Mouse (Mus musculus): ENCODE results near the gene Sox10. TPM values are rescaled to one million over a fixed set of nuclear protein-coding genes. Genes with fewer than 3 reads are reported as not detected.

The Sox10 gene
- 1 to 10 TPM; 1.3 to 1.8 TPM for total RNA-seq (2021)
- long read RNA-seq, experiment 1, partial matches to known transcripts = 0 of 2 reads
- long read RNA-seq, experiment 1, other reads (novel, unspliced or antisense) = 2 of 2 reads
- long read RNA-seq, experiment 2, partial matches to known transcripts = 1 of 4 reads
- long read RNA-seq, experiment 2, other reads (novel, unspliced or antisense) = 0 of 4 reads

- DNase-seq = no peak
Observed at GRCm38 (mm10) chr15:79165140-79165539, at the start of gene Sox10. Gene Sox10, minus strand, starts transcription at chr15:79165240.

DNA sequence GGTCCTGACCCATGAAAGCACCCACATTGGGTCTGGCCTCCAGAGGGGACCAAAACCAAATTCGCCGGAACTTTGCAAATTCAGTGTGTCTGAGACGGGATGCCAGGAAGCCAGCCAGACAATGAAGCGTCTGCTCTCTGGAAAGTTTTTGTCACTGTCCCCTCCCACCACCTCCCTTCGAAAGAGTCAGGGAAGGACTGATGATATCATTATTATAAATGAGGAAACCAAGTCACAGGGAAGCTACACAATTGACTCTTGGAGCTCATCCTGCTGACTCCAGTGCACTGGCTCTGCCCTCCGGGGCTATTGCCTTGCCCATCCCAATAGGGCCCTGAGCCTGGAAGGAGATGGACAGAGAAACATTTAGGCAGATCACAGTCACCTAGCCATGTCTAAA, 48.6 kb upstream of the Sox10 start:
- no peak for DNase-seq

- DNase-seq = no peak
Observed at GRCm38 (mm10) chr15:79212750-79213446, 47.9 kb upstream of the Sox10 start.

DNA sequence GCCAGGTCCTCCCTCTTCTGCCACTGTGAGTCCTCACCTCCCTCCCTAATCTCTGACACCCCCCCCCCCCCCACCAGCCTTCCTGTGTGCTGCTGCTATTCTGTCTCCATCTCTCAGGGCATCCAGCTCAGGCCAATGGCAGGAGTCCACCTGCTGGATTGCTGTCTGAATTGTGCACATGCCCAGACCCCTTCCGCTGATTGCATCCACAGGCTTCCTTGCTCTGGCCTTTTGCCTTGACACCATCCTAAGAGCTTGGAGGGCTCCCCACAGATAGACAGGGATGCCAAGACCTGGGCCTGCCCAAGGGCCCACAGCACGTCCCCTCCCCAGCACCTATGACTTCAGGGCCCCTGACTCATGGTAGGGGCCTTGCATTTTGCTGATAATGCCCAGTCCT, 45.3 kb upstream of the Sox10 start:
- DNase-seq = no peak

DNA sequence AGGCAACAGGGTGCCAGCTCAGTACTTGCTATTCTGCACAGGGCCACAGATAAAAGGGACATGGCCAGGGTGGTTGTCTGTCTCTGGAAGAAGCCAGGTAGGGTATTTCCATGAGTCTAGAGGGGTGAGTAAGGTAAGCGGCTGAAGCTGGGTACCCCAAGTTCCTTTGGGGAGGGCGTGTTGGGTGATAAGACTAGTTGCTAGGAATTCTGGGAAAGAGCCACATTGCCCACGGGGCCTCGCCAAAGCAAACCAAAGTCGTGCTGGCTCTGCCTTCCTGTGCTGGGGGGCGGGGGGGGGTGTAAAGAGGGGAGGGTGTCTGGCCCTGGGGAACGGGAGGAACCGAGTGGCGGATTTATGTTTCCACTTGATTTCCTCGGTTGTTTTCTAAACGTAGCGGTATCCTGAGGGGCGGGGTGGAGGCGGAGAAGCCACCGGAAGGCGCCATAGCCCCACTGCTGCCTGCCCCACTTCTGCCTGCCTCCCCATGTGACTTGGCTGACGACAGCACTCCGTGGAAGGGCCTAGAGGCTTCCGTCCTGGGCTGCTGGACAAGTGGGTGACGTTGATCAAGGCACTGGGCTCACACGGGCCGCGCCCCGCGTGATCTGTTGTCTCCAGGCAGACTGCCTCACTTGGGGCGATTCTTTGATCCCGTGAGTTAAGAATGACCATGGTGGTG, 43.9 kb upstream of the Sox10 start:
- DNase-seq = peak; percentile 39 to 61

GRCm38 (mm10) chr15:79208211-79208610, 43.2 kb upstream of the Sox10 start:
- peak; percentile 68 to 69 for DNase-seq

DNA sequence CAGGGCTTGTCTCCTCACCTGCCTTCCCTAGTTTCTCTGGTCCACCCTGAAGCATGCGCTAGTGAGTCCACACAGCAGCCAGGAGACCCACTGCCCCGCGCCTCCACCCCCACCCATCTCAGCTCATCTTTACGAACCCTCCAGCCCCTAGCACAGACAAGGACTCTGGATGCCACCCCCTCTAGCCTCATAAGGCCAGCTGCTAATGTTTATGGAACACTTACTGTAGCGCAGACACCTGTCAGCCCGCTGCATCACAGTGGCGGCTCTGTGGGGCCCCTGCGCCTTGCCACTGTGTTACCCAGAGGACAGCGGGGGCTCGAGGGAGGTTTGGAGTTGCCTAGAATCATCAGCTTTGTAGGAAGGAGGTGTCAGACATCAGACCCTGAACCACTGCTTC, 37.5 kb upstream of the Sox10 start:
- no peak for DNase-seq

DNA sequence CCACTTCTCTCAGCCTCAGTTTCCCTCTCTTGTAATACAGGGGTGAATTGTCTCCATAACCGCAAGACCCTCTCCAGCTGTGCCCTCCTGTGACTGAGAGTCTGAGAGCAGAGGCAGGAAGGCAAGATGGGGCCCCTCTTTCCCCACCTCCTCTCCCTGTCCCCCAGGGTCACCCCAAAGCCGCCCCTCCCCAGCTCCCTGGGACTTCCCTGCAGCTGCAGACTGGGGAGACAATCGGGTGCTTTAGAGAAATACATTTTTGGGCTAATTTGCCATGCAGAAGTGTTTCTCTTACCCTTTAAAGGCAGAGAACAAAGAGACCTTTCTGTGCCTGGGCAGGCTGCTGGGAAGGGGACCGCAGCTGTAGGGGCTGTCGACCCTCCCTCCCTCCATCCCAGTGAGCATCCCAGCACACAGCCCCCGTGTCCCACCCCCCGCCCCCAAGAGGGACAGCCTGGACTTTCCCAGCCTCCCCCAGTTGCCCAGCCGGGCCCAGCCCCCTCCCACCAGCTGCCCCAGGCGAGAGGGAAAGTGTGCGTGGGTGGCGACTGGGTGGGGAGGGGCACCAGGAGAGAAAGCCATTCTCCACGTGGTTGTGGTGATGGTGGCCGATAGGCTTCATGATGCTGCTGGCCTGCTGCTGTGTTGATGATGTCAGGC, 36.6 kb upstream of the Sox10 start:
- no peak for DNase-seq

DNA sequence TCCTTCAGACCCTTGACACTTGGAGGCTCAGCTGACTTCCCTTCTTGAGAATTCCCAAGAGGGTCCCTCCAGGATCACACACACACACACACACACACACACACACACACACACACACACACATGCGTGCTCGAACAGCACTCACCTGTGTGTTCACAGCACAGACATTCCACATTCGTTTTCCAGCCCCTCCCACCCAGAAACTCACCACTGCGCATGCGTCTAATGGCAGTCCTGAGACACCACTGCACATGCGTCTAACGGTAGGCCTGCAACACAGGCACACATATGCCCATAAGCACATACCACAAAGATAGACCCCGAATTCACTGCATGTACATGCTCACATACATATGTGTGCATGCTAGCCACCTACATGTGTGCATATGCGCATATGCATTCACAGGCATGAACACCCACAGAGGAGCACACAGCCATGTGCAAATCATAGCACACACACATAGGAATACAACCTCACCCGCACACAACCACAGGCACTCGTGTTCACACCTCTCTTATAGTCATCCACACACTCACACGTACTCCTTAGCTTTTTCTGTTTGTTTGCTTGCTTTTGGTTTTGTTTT, 34.4 kb upstream of the Sox10 start:
- DNase-seq = no peak

DNA sequence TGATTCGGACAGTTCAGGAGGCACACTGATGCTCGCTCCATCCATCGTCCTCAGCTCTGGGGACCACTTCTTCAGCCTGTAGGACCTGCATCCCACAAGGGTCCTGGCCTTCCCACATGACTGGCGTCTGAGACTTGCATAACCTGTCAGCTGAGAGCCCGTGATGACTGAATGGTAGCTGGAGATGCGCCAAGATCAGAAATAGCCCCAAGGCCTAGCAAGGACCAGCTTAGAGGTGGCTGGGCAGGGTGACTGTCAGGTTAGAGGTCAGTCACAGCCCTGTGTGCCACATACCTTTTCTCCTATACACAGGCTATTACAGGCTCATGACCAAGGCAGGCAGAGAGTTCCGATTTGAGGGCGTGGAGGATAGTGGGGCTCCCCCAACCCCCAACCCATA, 30.5 kb upstream of the Sox10 start:
- peak; percentile 55 for DNase-seq

DNA sequence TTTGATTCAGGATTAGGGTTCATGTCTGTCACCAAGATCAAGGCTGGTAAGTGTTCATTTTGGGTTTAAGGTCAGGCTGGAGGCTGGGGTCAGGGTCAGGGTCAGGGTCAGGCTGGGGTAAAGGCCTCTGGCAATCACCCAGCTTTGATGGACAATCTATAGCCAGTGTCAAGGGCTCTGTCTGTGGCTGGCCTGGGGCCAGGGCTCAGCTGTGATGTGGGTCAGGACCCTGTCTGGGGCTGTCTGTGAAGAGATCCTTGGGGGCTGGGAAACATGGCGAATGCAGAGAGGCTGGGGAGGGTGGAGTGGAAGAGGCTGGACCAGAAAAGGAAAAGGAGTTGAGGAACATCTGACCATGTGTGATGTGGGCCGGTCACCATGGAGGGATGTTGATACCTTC, 29.9 kb upstream of the Sox10 start:
- no peak for DNase-seq

GRCm38 (mm10) chr15:79194048-79194447, 29.0 kb upstream of the Sox10 start:
- DNase-seq = no peak

- no peak for DNase-seq
Observed at GRCm38 (mm10) chr15:79192885-79193845, 28.1 kb upstream of the Sox10 start.

- DNase-seq = no peak
Observed at GRCm38 (mm10) chr15:79192450-79192849, 27.4 kb upstream of the Sox10 start.

- no peak for DNase-seq
Observed at GRCm38 (mm10) chr15:79191426-79191825, 26.4 kb upstream of the Sox10 start.

DNA sequence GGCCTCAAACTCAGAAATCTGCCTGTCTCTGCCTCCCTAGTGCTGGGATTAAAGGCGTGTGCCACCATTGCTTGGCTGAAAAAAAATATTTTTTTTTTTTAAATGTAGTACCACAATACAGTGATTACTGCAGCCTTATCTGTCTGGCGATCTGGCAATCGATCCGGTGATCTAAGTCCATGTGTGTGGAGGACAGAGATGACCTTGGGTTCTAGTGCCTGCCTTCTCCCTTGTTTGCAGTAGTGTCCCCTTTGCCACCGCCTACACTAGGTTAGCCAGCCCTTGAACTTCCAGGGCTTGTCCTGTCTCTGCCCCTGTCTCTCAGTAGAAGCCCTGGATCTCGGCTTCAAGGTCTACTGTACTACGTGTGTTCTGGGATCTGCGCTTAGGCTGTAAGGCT, 22.8 kb upstream of the Sox10 start:
- no peak for DNase-seq

DNA sequence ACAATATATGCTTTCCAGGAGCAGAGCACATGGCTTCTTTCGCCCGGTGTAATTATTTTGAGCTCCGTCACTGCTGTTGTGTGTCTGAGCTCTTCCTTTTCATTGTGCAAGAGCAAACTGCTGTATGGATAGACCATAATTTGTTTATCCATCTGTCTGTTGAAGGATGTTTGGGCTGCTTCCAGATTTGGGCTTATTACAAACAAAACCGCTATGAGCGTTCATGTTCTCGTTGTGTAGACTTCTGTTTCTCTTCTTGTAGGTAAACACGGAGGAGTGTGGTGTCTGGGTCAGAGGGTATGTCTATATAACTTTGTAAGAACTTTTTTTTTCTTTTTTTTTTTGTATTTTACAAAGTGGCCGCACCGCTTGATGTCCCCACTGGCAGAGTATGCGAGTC, 20.2 kb upstream of the Sox10 start:
- DNase-seq = no peak

DNA sequence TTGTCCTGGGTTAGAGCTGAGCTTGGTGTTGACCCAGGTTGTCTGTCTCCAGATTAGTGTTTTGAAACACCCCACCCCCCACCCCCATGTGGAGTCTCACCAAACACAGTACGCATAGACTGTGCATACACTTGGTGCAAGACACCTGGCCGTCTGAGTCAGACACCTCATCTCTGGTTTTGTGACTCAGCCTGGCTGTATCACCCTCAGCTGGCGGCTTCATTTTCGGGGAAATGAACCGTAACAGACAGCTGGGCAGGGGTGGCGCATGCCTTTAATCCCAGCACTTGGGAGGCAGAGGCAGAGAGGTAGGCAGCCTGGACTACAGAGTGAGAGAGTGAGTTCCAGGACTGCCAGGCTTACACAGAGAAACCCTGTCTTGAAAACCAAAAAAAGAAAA, 11.9 kb upstream of the Sox10 start:
- DNase-seq = no peak

GRCm38 (mm10) chr15:79166712-79167111, 1.7 kb upstream of the Sox10 start:
- no peak for DNase-seq

DNA sequence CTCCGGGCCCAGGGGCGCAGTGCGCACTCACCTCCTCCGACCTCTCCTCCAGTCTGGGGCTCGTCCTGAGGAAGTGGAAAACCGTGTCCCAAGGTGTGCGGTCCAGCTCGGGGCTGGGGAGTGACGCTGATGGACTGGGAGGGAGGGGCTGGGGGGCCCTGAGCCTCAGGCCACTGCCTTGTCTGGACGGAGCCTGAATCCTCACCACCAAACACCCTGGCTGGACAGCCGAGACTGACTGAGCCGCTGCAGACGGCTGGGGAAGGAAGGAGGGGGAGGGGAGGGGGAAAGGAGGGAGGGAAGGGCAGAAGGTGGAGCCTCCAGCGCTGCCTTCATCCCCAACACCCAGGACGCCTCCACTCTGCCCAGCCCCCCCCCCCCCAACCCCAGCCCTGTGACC, 789 bp downstream of the Sox10 start:
- DNase-seq = no peak

DNA sequence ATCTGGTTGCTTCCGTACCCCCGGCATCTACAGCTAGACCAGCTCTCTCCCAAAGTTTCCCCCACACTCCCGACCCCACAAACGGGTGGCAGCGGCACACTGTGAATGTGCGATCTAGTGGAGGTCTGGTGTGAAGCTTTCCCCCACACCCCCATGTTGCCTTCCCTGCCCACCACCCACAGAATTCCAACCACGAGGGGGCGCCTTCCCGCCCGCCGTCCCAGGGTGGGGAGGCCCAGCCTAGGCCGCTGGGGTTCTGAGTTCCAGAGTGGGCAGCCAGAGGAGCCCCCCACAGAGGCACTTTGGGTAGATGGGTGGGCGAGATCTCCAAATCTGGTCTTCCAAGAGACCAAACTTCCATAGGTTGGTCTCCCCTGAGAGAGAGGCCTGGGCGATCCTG, 2.2 kb downstream of the Sox10 start:
- DNase-seq = no peak

GRCm38 (mm10) chr15:79162301-79162700, 2.7 kb downstream of the Sox10 start:
- DNase-seq = no peak
